Mouse (Mus musculus) thymus, postnatal 4 days (tissue): ENCODE measurements around the gene Tmed1.
"Not testable (repeated sequence)": the region's sequence is repeated elsewhere in the genome, so short reads cannot be mapped to it uniquely, and the experiment has no call there.

Source experiments
- DNase-seq: peaks from one replicate; pipeline ENCODE4 v3.0.0; 2021

Gene Tmed1

GRCm38 (mm10) chr9:21509772-21510688 is at the start of gene Tmed1:
Gene Tmed1, minus strand, starts transcription at chr9:21510252.
- DNase-seq, result peak; percentile 91

GRCm38 (mm10) chr9:21559151-21559550 is 49.1 kb upstream of the Tmed1 start:
- DNase-seq, result no peak

GRCm38 (mm10) chr9:21558366-21558765 is 48.3 kb upstream of the Tmed1 start:
- DNase-seq, result no peak

- no peak for DNase-seq
These were observed 47.5 kb upstream of the Tmed1 start for GRCm38 (mm10) chr9:21557556-21557955.

GRCm38 (mm10) chr9:21556996-21557395 is 46.9 kb upstream of the Tmed1 start:
- no peak for DNase-seq

GRCm38 (mm10) chr9:21555198-21555742 is 45.2 kb upstream of the Tmed1 start:
- DNase-seq, result no peak

- no peak for DNase-seq
These were observed 43.7 kb upstream of the Tmed1 start for GRCm38 (mm10) chr9:21553607-21554273.

- no peak for DNase-seq
These were observed 41.0 kb upstream of the Tmed1 start for GRCm38 (mm10) chr9:21551049-21551448.

GRCm38 (mm10) chr9:21547075-21547941 is 37.3 kb upstream of the Tmed1 start:
- DNase-seq, result no peak

- DNase-seq, result no peak
These were observed 36.7 kb upstream of the Tmed1 start, which contains the start of gene Carm1 for GRCm38 (mm10) chr9:21546789-21547074. Gene Carm1, plus strand, starts transcription at chr9:21546894.

GRCm38 (mm10) chr9:21545916-21546788 is 36.1 kb upstream of the Tmed1 start:
- peak; percentile 100 for DNase-seq

- DNase-seq, result peak; percentile 20
These were observed 35.4 kb upstream of the Tmed1 start for GRCm38 (mm10) chr9:21545351-21545915.

- DNase-seq, result not testable (repeated sequence)
These were observed 31.9 kb upstream of the Tmed1 start for GRCm38 (mm10) chr9:21542001-21542400.

- DNase-seq, result no peak
These were observed 30.1 kb upstream of the Tmed1 start for GRCm38 (mm10) chr9:21539981-21540753.

- no peak for DNase-seq
These were observed 27.0 kb upstream of the Tmed1 start for GRCm38 (mm10) chr9:21537009-21537408.

- no peak for DNase-seq
These were observed 26.4 kb upstream of the Tmed1 start for GRCm38 (mm10) chr9:21536501-21536900.

GRCm38 (mm10) chr9:21527917-21528324 is 17.9 kb upstream of the Tmed1 start:
- no peak for DNase-seq

- no peak for DNase-seq
These were observed 17.2 kb upstream of the Tmed1 start for GRCm38 (mm10) chr9:21527100-21527801.

- no peak for DNase-seq
These were observed 16.5 kb upstream of the Tmed1 start for GRCm38 (mm10) chr9:21526634-21526944.

GRCm38 (mm10) chr9:21525937-21526633 is 16.0 kb upstream of the Tmed1 start, which contains the start of gene AB124611:
Gene AB124611, plus strand, starts transcription at chr9:21526176.
- DNase-seq, result peak; percentile 65
